Mouse (Mus musculus): ENCODE data around the gene Rnf39. TPM values are rescaled to one million over a fixed set of nuclear protein-coding genes. Genes with fewer than 3 reads are reported as not detected.
A peak's percentile ranks its signal among the peaks of the same experiment; 100 is the strongest.

Rnf39 gene
- polyA plus RNA-seq, 1 experiment from 2014 or later: 0.87 TPM

DNA sequence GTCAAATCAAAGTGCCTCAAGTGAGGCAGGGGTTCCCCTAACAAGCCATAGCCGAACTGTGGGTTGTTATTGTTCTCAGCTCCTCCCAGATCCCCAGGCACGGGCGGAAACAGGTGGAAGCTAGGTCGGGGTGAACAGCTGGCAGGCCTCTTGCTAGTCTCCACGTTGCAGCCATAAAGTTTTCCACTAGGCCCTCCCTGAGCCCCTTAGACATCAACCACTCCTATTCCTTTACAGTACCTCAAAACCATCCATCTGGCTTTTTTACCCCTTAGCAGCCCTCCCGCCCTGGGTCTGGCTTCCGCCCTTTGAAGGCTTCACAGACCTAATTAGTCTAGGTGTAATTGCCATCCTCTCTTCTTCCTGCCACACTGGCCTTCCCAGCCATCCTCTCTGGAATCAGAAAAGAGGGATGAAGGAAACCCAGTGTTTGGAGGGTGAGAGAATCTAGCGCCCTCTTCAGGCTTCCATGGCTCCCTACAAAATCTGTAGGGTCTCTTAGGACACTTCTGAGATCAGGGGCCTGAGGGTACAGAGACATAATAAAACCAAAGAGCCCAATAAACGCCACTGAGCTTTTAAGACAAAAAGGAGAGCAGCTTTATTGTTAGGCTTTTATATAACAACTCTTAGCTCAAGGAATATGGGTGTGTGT, 1.5 kb downstream of the Rnf39 start:
- Histone ChIP-seq H3K4me3 (ENCODE audit: low read depth, low read length) (no peak overlapping the region), H3K36me3 (ENCODE audit: control insufficient read depth, insufficient read depth, low read length) (peaks cover 5% of the 10 kb centered on the region), H3K4me1 (ENCODE audit: control insufficient read depth, insufficient read depth, low read length) (0 out of 2 replicates have a peak, but pooled peaks cover 4% of the 10 kb centered on the region), H3K9me3 (ENCODE audit: control insufficient read depth, low read depth, low read length) (no peaks in the 10 kb centered on the region), H3K27ac (ENCODE audit: low read length) (no peak overlapping the region), H3K9ac (replicated peaks; ENCODE audit: low read depth, low read length) (no peak overlapping the region), H3K27me3 (ENCODE audit: control insufficient read depth, insufficient read depth, low read length) (peaks cover 26% of the 10 kb centered on the region), H3K4me2 (replicated peaks; ENCODE audit: low read depth, low read length) (no peak overlapping the region)
- 16% methylated on average over 9 of the region's 9 CpGs for WGBS
- ATAC-seq (ENCODE audit: insufficient number of reproducible peaks, insufficient read depth, low FRiP score, low read depth): no peak

DNA sequence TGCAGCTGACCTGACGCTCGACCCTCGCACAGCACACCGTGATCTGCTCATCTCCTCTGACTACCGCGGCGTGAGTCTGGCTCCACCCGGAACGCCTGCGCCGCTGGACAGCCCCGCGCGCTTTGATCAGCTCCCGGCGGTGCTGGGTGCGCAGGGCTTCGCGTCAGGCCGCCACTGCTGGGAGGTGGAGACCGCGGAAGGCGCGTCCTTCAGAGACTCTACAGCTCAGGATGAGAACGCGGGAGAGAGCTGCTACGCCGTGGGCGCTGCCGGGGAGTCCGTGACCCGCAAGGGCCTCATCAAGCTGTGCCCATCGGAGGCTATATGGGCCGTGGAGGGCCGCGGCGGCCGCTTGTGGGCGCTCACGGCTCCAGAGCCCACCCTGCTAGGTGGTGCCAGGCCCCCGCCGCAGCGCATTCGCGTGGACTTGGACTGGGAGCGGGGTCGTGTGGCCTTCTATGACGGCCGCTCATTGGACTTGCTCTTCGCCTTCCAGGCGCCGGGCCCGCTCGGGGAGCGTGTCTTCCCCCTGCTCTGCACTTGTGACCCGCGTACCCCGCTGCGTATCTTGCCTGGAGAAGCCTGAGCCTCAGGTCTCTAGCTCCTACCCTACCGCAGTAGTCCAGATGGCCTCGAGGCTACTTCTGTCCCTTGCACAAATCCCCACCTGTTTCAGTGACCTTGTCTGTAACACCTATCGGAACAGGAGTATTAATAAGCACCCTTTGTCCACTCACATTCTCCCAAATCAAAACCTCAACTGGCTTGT, 4.5 kb downstream of the Rnf39 start:
- peak overlapping the region; percentile 97 for H3K4me2 ChIP-seq (replicated peaks; ENCODE audit: low read depth, low read length)
- peaks cover 9% of the 10 kb centered on the region for H3K36me3 ChIP-seq (ENCODE audit: control insufficient read depth, insufficient read depth, low read length)
- ATAC-seq (ENCODE audit: insufficient number of reproducible peaks, insufficient read depth, low FRiP score, low read depth): 0 out of 2 replicates have a peak, but pooled peaks have one; percentile 24
- WGBS: 1% methylated on average over 59 of the region's 62 CpGs
- peak overlapping the region; percentile 36 for H3K9ac ChIP-seq (replicated peaks; ENCODE audit: low read depth, low read length)
- peak overlapping the region; percentile 43 for H3K4me3 ChIP-seq (ENCODE audit: low read depth, low read length)
- H3K9me3 ChIP-seq (ENCODE audit: control insufficient read depth, low read depth, low read length): no peaks in the 10 kb centered on the region
- peaks cover 25% of the 10 kb centered on the region for H3K27me3 ChIP-seq (ENCODE audit: control insufficient read depth, insufficient read depth, low read length)
- H3K4me1 ChIP-seq (ENCODE audit: control insufficient read depth, insufficient read depth, low read length): peaks cover 9% of the 10 kb centered on the region; the same call in 1 of the 2 replicates
- no peak overlapping the region for H3K27ac ChIP-seq (ENCODE audit: low read length)

DNA sequence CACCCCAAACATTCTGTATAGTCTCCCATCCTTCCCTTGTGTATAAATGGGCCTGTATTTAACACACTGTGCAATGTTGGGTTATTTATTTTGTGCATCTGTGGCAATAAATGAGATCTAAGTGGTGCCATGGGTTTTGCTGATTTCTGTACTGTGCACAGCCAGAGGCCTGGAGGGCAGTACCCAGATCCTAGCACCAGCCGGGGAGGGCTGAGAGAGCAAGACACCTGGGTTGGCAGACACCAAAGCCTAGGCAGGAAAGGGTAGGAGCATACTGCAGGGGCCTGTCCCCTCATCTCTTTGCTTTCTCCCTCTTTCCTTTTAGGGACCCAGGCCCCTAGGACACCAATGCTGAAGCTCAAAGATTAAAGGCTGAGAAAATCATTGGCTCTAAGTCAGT, 5.6 kb downstream of the Rnf39 start:
- peaks cover 9% of the 10 kb centered on the region; the same call in 1 of the 2 replicates for H3K4me1 ChIP-seq (ENCODE audit: control insufficient read depth, insufficient read depth, low read length)
- no peak for ATAC-seq (ENCODE audit: insufficient number of reproducible peaks, insufficient read depth, low FRiP score, low read depth)
- 93% methylated on average over 1 of the region's 1 CpGs for WGBS

DNA sequence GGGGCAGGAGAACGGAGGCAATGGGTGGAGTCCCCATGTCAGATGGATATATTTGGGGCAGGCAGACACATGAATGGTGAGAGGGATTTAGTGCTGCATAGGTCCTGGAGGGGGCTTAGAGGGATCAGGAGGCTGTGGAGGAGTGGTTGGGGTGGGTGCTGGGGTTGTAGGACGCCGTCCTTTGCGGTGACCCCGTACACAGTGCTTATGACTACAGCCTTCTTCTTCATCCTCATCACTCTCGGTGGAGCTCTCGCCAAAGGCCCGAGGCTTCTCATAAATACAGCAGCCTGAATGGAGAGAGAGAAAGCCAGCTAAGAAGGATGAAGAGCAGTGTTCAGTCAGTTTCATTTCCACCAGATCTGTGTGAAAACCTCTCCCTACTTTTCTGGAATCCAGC, 6.5 kb downstream of the Rnf39 start:
- Histone ChIP-seq H3K36me3 (ENCODE audit: control insufficient read depth, insufficient read depth, low read length) (peaks cover 12% of the 10 kb centered on the region), H3K27me3 (ENCODE audit: control insufficient read depth, insufficient read depth, low read length) (peaks cover 6% of the 10 kb centered on the region; the same call in 1 of the 2 replicates), H3K27ac (ENCODE audit: low read length) (no peak overlapping the region), H3K4me2 (replicated peaks; ENCODE audit: low read depth, low read length) (no peak overlapping the region), H3K9ac (replicated peaks; ENCODE audit: low read depth, low read length) (no peak overlapping the region), H3K4me3 (ENCODE audit: low read depth, low read length) (no peak overlapping the region), H3K9me3 (ENCODE audit: control insufficient read depth, low read depth, low read length) (no peaks in the 10 kb centered on the region), H3K4me1 (ENCODE audit: control insufficient read depth, insufficient read depth, low read length) (peaks cover 9% of the 10 kb centered on the region; the same call in 1 of the 2 replicates)
- ATAC-seq (ENCODE audit: insufficient number of reproducible peaks, insufficient read depth, low FRiP score, low read depth): no peak
- 97% methylated on average over 8 of the region's 8 CpGs for WGBS

More for the DNA sequence above, 5.6 kb downstream of the Rnf39 start:
- Histone ChIP-seq H3K27ac (ENCODE audit: low read length) (no peak overlapping the region), H3K9ac (replicated peaks; ENCODE audit: low read depth, low read length) (no peak overlapping the region), H3K27me3 (ENCODE audit: control insufficient read depth, insufficient read depth, low read length) (peaks cover 15% of the 10 kb centered on the region), H3K4me3 (ENCODE audit: low read depth, low read length) (no peak overlapping the region), H3K4me2 (replicated peaks; ENCODE audit: low read depth, low read length) (no peak overlapping the region), H3K9me3 (ENCODE audit: control insufficient read depth, low read depth, low read length) (no peaks in the 10 kb centered on the region), H3K36me3 (ENCODE audit: control insufficient read depth, insufficient read depth, low read length) (peaks cover 10% of the 10 kb centered on the region)

DNA sequence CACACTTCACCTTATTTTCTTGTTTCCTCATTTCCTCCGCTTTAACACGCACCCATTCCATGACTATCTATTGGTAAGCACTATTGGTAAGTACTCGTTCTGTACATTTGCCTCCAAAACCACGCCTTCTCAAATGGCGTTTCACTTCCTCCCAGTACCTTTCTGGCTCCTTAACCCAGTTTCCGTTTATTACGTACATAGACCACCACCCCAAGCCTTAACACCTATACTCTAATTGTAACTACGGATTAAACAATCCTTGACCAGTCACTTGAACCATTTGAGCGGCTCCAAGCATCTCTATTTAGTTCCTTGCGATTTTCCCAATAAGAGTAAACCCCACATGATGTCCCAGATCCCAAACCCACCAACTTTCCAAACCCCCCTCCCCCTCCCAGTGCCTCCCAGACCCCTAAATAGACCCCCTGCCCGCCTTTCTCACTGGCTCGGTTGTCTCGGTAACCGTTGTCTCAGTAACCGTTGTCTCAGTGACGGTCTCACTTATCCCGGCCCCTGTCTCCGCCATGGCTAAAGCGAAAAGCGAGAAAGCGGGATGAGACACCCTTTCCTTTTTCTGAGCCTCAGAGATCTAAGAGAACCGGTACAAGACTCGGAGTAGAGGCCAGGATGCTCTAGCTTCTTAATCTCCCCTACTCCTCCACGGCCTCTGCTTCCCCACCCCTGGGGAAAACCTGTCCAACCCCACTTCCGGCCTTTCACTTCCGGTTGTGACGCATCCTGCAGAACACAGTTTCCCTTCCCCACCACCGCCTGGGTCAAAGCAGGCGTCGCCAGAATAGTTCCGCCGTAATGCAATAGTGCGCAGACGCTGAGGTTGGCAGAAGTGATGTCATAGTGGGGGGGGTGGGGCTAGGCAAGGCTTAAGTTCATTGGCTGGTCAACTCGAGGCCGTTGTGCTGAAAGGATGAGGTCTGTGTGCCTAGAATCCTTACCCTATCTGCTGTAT, 8.5 kb downstream of the Rnf39 start, which contains the start of gene Ppp1r11:
Gene Ppp1r11, minus strand, starts transcription at position 761 of the 967 bp plus-strand sequence.
- Histone ChIP-seq H3K4me1 (ENCODE audit: control insufficient read depth, insufficient read depth, low read length) (peaks cover 9% of the 10 kb centered on the region; the same call in 1 of the 2 replicates), H3K4me3 (ENCODE audit: low read depth, low read length) (peak within 1 kb of the TSS; percentile 77), H3K9me3 (ENCODE audit: control insufficient read depth, low read depth, low read length) (no peaks in the 10 kb centered on the region), H3K27ac (ENCODE audit: low read length) (0 out of 2 replicates have a peak within 1 kb of the TSS, but pooled peaks have one; percentile 21), H3K4me2 (replicated peaks; ENCODE audit: low read depth, low read length) (peak within 1 kb of the TSS; percentile 77), H3K27me3 (ENCODE audit: control insufficient read depth, insufficient read depth, low read length) (peaks cover 4% of the 10 kb centered on the region; the same call in 1 of the 2 replicates), H3K36me3 (ENCODE audit: control insufficient read depth, insufficient read depth, low read length) (peaks cover 21% of the 10 kb centered on the region), H3K9ac (replicated peaks; ENCODE audit: low read depth, low read length) (peak within 1 kb of the TSS; percentile 67)
- ATAC-seq (ENCODE audit: insufficient number of reproducible peaks, insufficient read depth, low FRiP score, low read depth): peak; percentile 98
- 2% methylated on average over 36 of the region's 36 CpGs for WGBS

DNA sequence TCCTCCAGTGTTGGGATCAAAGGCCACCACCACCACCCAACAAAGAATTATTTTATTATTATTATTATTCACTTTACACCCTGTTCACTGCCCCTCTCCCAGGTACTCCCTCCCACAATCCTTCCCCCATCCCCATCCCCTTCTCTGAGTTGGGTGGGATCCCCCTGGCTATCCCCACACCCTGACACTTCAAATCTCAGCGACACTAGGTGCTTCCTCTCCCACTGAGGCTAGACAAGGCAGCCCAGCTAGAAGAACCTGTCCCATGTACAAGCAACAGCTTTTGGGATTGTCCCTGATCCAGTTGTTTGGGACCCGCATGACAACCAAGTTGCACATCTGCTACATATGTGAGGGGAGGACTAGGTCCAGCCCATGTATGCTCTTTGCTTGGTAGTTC, 9.9 kb downstream of the Rnf39 start:
- Histone ChIP-seq H3K4me1 (ENCODE audit: control insufficient read depth, insufficient read depth, low read length) (peaks cover 9% of the 10 kb centered on the region), H3K27ac (ENCODE audit: low read length) (no peak overlapping the region), H3K27me3 (ENCODE audit: control insufficient read depth, insufficient read depth, low read length) (no peaks in the 10 kb centered on the region), H3K4me2 (replicated peaks; ENCODE audit: low read depth, low read length) (no peak overlapping the region), H3K9ac (replicated peaks; ENCODE audit: low read depth, low read length) (no peak overlapping the region), H3K4me3 (ENCODE audit: low read depth, low read length) (no peak overlapping the region), H3K36me3 (ENCODE audit: control insufficient read depth, insufficient read depth, low read length) (peaks cover 21% of the 10 kb centered on the region), H3K9me3 (ENCODE audit: control insufficient read depth, low read depth, low read length) (no peaks in the 10 kb centered on the region)
- ATAC-seq (ENCODE audit: insufficient number of reproducible peaks, insufficient read depth, low FRiP score, low read depth): no peak
- 90% methylated on average over 2 of the region's 2 CpGs for WGBS

DNA sequence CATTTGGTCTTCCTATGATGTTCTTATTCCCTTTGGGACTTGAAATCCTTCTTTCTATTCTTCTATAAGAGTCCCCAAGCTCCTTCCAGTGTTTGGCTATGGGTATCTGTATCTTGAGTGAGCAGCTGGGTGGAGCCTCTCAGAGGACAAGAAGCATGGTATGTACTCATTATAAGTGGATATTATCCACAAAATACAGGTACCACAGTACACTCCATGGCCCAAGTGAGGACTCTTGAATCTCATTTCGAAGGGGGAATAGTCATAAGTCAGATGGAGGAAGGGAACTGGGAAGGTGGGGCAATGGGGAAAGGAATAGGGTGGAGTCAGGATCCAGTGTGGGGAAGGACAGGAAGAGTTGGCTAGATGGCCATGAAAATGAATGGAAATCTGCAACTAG, 10.3 kb downstream of the Rnf39 start:
- peaks cover 21% of the 10 kb centered on the region for H3K36me3 ChIP-seq (ENCODE audit: control insufficient read depth, insufficient read depth, low read length)
- no peak overlapping the region for H3K4me3 ChIP-seq (ENCODE audit: low read depth, low read length)
- H3K9ac ChIP-seq (replicated peaks; ENCODE audit: low read depth, low read length): no peak overlapping the region
- H3K4me2 ChIP-seq (replicated peaks; ENCODE audit: low read depth, low read length): no peak overlapping the region
- no peaks in the 10 kb centered on the region for H3K9me3 ChIP-seq (ENCODE audit: control insufficient read depth, low read depth, low read length)
- no peak overlapping the region for H3K27ac ChIP-seq (ENCODE audit: low read length)
- peaks cover 8% of the 10 kb centered on the region for H3K4me1 ChIP-seq (ENCODE audit: control insufficient read depth, insufficient read depth, low read length)
- 89% methylated on average over 1 of the region's 1 CpGs for WGBS
- ATAC-seq (ENCODE audit: insufficient number of reproducible peaks, insufficient read depth, low FRiP score, low read depth): no peak
- no peaks in the 10 kb centered on the region for H3K27me3 ChIP-seq (ENCODE audit: control insufficient read depth, insufficient read depth, low read length)
